Mouse (Mus musculus): ENCODE results near the gene Nrxn3.

DNA sequence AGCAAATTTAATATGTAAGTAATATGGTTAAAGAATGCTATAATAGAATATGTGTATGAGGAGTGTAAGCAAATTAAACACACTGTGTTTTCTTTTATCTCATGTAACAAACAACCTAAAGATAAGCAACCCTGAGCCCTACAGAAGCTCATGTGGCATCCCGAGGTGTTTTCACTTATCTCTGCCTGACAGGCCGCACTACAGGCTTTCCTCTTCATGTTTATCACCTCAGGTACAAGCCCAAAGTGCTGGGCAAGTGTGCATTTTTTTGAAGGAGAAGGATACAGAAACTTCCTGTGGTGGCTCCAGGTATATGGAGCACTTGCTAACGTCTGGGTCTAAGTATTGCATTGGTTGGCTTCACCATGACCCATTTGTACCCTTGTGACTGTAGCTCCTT, 998.3 kb downstream of the Nrxn3 start:
- TF ChIP-seq CTCF (IDR thresholded peaks at IDR 0.05; ENCODE audit: borderline replicate concordance, insufficient read depth, low read length) (no peak), POLR2A (IDR thresholded peaks at IDR 0.05; ENCODE audit: low read depth, low read length) (no peak)
